Mouse (Mus musculus) heart, adult 18-20 months (tissue): ENCODE data around the gene Plcb4. TPM values are rescaled to one million over a fixed set of nuclear protein-coding genes. Genes with fewer than 3 reads are reported as not detected.
A peak's percentile ranks its signal among the peaks of the same experiment; 100 is the strongest.

Source experiments
- DNase-seq, 2 experiments: peaks; one replicate each; pipeline ENCODE4 v3.0.0; 2021 to 2022; ENCODE audit warnings: mixed read lengths in 1 of 2
- total RNA-seq, 2 experiments: library from RNA; stranded (reverse); gene quantifications; 2 replicates each; pipeline ENCODE4 v1.2.3; 2021

Gene Plcb4
- total RNA-seq, 2 experiments from 2014 or later: 49.1 to 58.5 TPM

GRCm38 (mm10) chr2:135811453-135812101 is 152.8 kb downstream of the Plcb4 start:
- no peak for DNase-seq

- peak in 1 of 2 experiments; percentile 18 for DNase-seq
Measured at GRCm38 (mm10) chr2:135812701-135813246, 154.0 kb downstream of the Plcb4 start.

GRCm38 (mm10) chr2:135820691-135821090 is 161.9 kb downstream of the Plcb4 start:
- DNase-seq: no peak

GRCm38 (mm10) chr2:135823690-135824089 is 164.9 kb downstream of the Plcb4 start:
- no peak for DNase-seq

- no peak for DNase-seq
Measured at GRCm38 (mm10) chr2:135824757-135825156, 165.9 kb downstream of the Plcb4 start.

GRCm38 (mm10) chr2:135825645-135826044 is 166.8 kb downstream of the Plcb4 start:
- no peak for DNase-seq

GRCm38 (mm10) chr2:135826616-135827360 is 168.0 kb downstream of the Plcb4 start:
- no peak for DNase-seq

- no peak for DNase-seq
Measured at GRCm38 (mm10) chr2:135828446-135828845, 169.6 kb downstream of the Plcb4 start.

GRCm38 (mm10) chr2:135833743-135834142 is 174.9 kb downstream of the Plcb4 start:
- no peak for DNase-seq

GRCm38 (mm10) chr2:135834435-135834834 is 175.6 kb downstream of the Plcb4 start:
- DNase-seq: no peak

- no peak for DNase-seq
Measured at GRCm38 (mm10) chr2:135835911-135836310, 177.1 kb downstream of the Plcb4 start.

- DNase-seq: no peak
Measured at GRCm38 (mm10) chr2:135836426-135836825, 177.6 kb downstream of the Plcb4 start.

GRCm38 (mm10) chr2:135837730-135838129 is 178.9 kb downstream of the Plcb4 start:
- DNase-seq: no peak

- no peak for DNase-seq
Measured at GRCm38 (mm10) chr2:135838135-135838534, 179.3 kb downstream of the Plcb4 start.

- DNase-seq: no peak
Measured at GRCm38 (mm10) chr2:135838651-135839286, 180.0 kb downstream of the Plcb4 start.

- no peak for DNase-seq
Measured at GRCm38 (mm10) chr2:135843721-135844120, 184.9 kb downstream of the Plcb4 start.

- DNase-seq: no peak
Measured at GRCm38 (mm10) chr2:135846903-135847302, 188.1 kb downstream of the Plcb4 start.

- DNase-seq: no peak
Measured at GRCm38 (mm10) chr2:135847738-135848137, 188.9 kb downstream of the Plcb4 start.

- no peak for DNase-seq
Measured at GRCm38 (mm10) chr2:135848169-135848568, 189.4 kb downstream of the Plcb4 start.

GRCm38 (mm10) chr2:135851964-135852363 is 193.2 kb downstream of the Plcb4 start:
- DNase-seq: no peak

GRCm38 (mm10) chr2:135853085-135853484 is 194.3 kb downstream of the Plcb4 start:
- no peak for DNase-seq

- DNase-seq: no peak
Measured at GRCm38 (mm10) chr2:135854059-135854458, 195.2 kb downstream of the Plcb4 start.
